Comparison of ENCODE assay signal across 9 mouse cellular contexts in the genomic region with DNA sequence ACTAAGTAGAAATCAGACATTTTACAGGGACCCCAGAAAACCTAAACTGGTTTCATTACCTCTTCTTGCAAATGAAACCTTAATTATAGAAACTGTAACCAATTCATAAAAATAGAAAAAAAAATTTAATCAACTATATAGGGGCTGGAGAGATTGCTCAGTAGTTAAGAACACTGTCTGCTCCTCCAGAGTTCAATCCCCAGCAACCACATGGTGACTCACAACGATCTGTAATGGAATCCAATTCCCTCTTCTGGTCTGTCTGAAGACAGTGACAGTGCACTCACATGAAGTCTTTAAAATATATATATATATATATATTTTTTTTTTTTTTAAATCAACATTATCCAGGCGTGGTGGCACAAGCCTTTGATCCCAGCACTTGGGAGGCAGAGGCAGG. TPM values are rescaled to one million over a fixed set of nuclear protein-coding genes. Genes with fewer than 3 reads are reported as not detected.
A peak's percentile ranks its signal among the peaks of the same experiment; 100 is the strongest.
DNase-seq lines count a peak whose midpoint lies in the region; ATAC-seq and TF ChIP-seq lines count a peak whose summit lies in the region.
"Had no signal": no experiment of that assay in that cellular context is flagged by ENCODE, and none has a peak within 500 bp of the region (broad histone marks: within the 10 kb centered on the region; RNA-seq: fewer than 3 reads in every experiment).

No protein-coding gene starts in this region.

- H3K9ac ChIP-seq in heart, embryonic 14.5 days (ENCODE audit: low read length): peak overlapping the region; percentile 83
- peak overlapping the region; percentile 62 for H3K9ac ChIP-seq in forebrain, postnatal 0 days

- 77% methylated on average over 2 of the region's 2 CpGs for WGBS in heart, embryonic 14.5 days
- WGBS in forebrain, postnatal 0 days: 94% methylated on average over 2 of the region's 2 CpGs
- 87% methylated on average over 2 of the region's 2 CpGs for WGBS in midbrain, embryonic 10.5 days

- peak overlapping the region; percentile 67 for H3K4me2 ChIP-seq in heart, embryonic 14.5 days (ENCODE audit: low read length)
- peak overlapping the region; percentile 51 for H3K4me2 ChIP-seq in forebrain, postnatal 0 days (ENCODE audit: low read depth)

- no peak for ATAC-seq in heart, embryonic 14.5 days (ENCODE audit: insufficient number of reproducible peaks, insufficient read depth, low FRiP score, low read depth)
- no peak for ATAC-seq in G1E (ENCODE audit: extremely low read depth, insufficient number of reproducible peaks, low FRiP score, poor library complexity, severe bottlenecking)
- ATAC-seq in forebrain, postnatal 0 days: no peak
- ATAC-seq in granulocyte monocyte progenitor cell, adult 5-6 weeks (replicated peaks; ENCODE audit: poor library complexity, severe bottlenecking): no peak

- TF ChIP-seq CTCF in G1E (IDR thresholded peaks at IDR 0.05; ENCODE audit: low read depth, low read length): no peak
- TF ChIP-seq CTCF in forebrain, postnatal 0 days (IDR thresholded peaks at IDR 0.05; ENCODE audit: low read depth): no peak

- H3K4me1 ChIP-seq in heart, embryonic 14.5 days (ENCODE audit: control insufficient read depth in 2 of 2, insufficient read depth in 2 of 2, low read length in 2 of 2): peaks cover 4 to 8% of the 10 kb centered on the region in 2 experiments
- H3K4me1 ChIP-seq in G1E (ENCODE audit: insufficient read depth, low read depth, low read length): peaks cover 26% of the 10 kb centered on the region
- peaks cover 3% of the 10 kb centered on the region for H3K4me1 ChIP-seq in forebrain, postnatal 0 days (ENCODE audit: insufficient read depth)
- peaks cover 19% of the 10 kb centered on the region for H3K4me1 ChIP-seq in midbrain, embryonic 10.5 days

- peak overlapping the region; percentile 49 to 64 for H3K4me3 ChIP-seq in heart, embryonic 14.5 days (ENCODE audit: control insufficient read depth in 1 of 2, insufficient read depth in 1 of 2, low read depth in 1 of 2, low read length in 2 of 2)
- peak overlapping the region; percentile 76; the same call in 1 of the 2 replicates for H3K4me3 ChIP-seq in G1E (ENCODE audit: low read depth, low read length)
- H3K4me3 ChIP-seq in forebrain, postnatal 0 days (ENCODE audit: low read depth, low read length): peak overlapping the region; percentile 59
- peak overlapping the region; percentile 83 for H3K4me3 ChIP-seq in midbrain, embryonic 10.5 days

- H3K27ac ChIP-seq in heart, embryonic 14.5 days (replicated peaks in 1 of 2; ENCODE audit: control insufficient read depth in 1 of 2, insufficient read depth in 1 of 2, low read depth in 2 of 2, low read length in 2 of 2): peak overlapping the region; percentile 77 to 97
- H3K27ac ChIP-seq in forebrain, postnatal 0 days (ENCODE audit: low read depth, low read length): peak overlapping the region; percentile 90
- H3K27ac ChIP-seq in midbrain, embryonic 10.5 days (replicated peaks): peak overlapping the region; percentile 97

- H3K36me3 ChIP-seq in heart, embryonic 14.5 days (ENCODE audit: control insufficient read depth, insufficient read depth, low read length): peaks cover 22% of the 10 kb centered on the region
- peaks cover 29% of the 10 kb centered on the region for H3K36me3 ChIP-seq in G1E (replicated peaks)
- peaks cover 14% of the 10 kb centered on the region for H3K36me3 ChIP-seq in forebrain, postnatal 0 days (ENCODE audit: insufficient read depth)
- H3K36me3 ChIP-seq in midbrain, embryonic 10.5 days: peaks cover 25% of the 10 kb centered on the region

- no peaks in the 10 kb centered on the region for H3K27me3 ChIP-seq in heart, embryonic 14.5 days (ENCODE audit: control insufficient read depth, insufficient read depth, low read length)
- H3K27me3 ChIP-seq in G1E (ENCODE audit: insufficient read depth, low read length): no peaks in the 10 kb centered on the region
- H3K27me3 ChIP-seq in forebrain, postnatal 0 days (ENCODE audit: insufficient read depth, low read length): no peaks in the 10 kb centered on the region
- H3K27me3 ChIP-seq in midbrain, embryonic 10.5 days (ENCODE audit: low read depth, poor library complexity, severe bottlenecking): no peaks in the 10 kb centered on the region
- H3K27me3 ChIP-seq: Patski had no signal

- DNase-seq in heart, adult 18-20 months: no peak
- no peak for DNase-seq in G1E (ENCODE audit: low spot score)
- no peak for DNase-seq in forebrain, postnatal 0 days
- no peak for DNase-seq in midbrain, embryonic 10.5 days (ENCODE audit: low spot score)
- DNase-seq in adrenal gland, adult 8-10 months: no peak
- DNase-seq in adrenal gland, postnatal 4 days (ENCODE audit: low spot score in 2 of 2): no peak

- no peaks in the 10 kb centered on the region for H3K9me3 ChIP-seq in heart, embryonic 14.5 days (ENCODE audit: control insufficient read depth, low read length)
- no peaks in the 10 kb centered on the region for H3K9me3 ChIP-seq in G1E (replicated peaks)
- H3K9me3 ChIP-seq in forebrain, postnatal 0 days (ENCODE audit: low read length): no peaks in the 10 kb centered on the region
- H3K9me3 ChIP-seq in midbrain, embryonic 10.5 days (replicated peaks): no peaks in the 10 kb centered on the region

RNA-seq across cellular contexts. Expression of a gene that starts 0.4 kb away (rescaled TPM):
- polyA plus RNA-seq in heart, embryonic 14.5 days (2014; fragmentation: Nextera tagmentation; extraction: Ambion mirVana): 10.6 and 11.2 TPM in 2 replicates
- total RNA-seq in heart, adult 18-20 months (2021): 10 to 100 TPM; 26.3 to 29.6 TPM
- total RNA-seq in G1E (2014; fragmentation: Nextera tagmentation) (8.1 and 16.6 TPM in 2 replicates), G1E (2017) (58.0 and 66.0 TPM in 2 replicates)
- polyA plus RNA-seq in G1E (2012): 133 and 136 TPM in 2 replicates
- 31.6 and 38.2 TPM in 2 replicates for total RNA-seq in forebrain, postnatal 0 days (2014; rRNA removed)
- polyA plus RNA-seq in forebrain, postnatal 0 days (2015; fragmentation: Nextera tagmentation; extraction: Ambion mirVana): 12.8 and 18.6 TPM in 2 replicates
- polyA plus RNA-seq in midbrain, embryonic 10.5 days (2016; fragmentation: Nextera tagmentation; extraction: Ambion mirVana): 24.6 and 34.1 TPM in 2 replicates
- total RNA-seq in adrenal gland, adult 8-10 months (2022): 100 to 1,000 TPM in 1 of 4 experiments, 10 to 100 TPM in 3; 48.7 to 119 (median 89.2) TPM
- 100 to 1,000 TPM; 103 to 116 TPM for total RNA-seq in adrenal gland, postnatal 4 days (2021)
- 31.7 and 50.9 TPM in 2 replicates for total RNA-seq in granulocyte monocyte progenitor cell, adult 5-6 weeks (2014; fragmentation: Nextera tagmentation)
- total RNA-seq in granulocyte monocyte progenitor cell, adult 5-6 weeks (2017): 54.0 and 62.0 TPM in 2 replicates

RNA-seq across cellular contexts. Expression of a gene that starts 13.6 kb away (rescaled TPM):
- 9.9 and 11.7 TPM in 2 replicates for polyA plus RNA-seq in heart, embryonic 14.5 days (2014; fragmentation: Nextera tagmentation; extraction: Ambion mirVana)
- total RNA-seq in heart, adult 18-20 months (2021): 10 to 100 TPM; 15.3 to 16.2 TPM
- total RNA-seq in G1E (2014; fragmentation: Nextera tagmentation) (3.5 and 4.1 TPM in 2 replicates), G1E (2017) (18.8 and 23.1 TPM in 2 replicates)
- polyA plus RNA-seq in G1E (2012): 92.0 and 140 TPM in 2 replicates
- 36.9 and 43.2 TPM in 2 replicates for total RNA-seq in forebrain, postnatal 0 days (2014; rRNA removed)
- 63.6 and 68.4 TPM in 2 replicates for polyA plus RNA-seq in forebrain, postnatal 0 days (2015; fragmentation: Nextera tagmentation; extraction: Ambion mirVana)
- polyA plus RNA-seq in midbrain, embryonic 10.5 days (2016; fragmentation: Nextera tagmentation; extraction: Ambion mirVana): 6.3 and 10.0 TPM in 2 replicates
- 10 to 100 TPM; 21.9 to 37.5 (median 28.8) TPM for total RNA-seq in adrenal gland, adult 8-10 months (2022)
- 10 to 100 TPM; 35.6 to 41.5 TPM for total RNA-seq in adrenal gland, postnatal 4 days (2021)
- 13.6 and 14.6 TPM in 2 replicates for total RNA-seq in granulocyte monocyte progenitor cell, adult 5-6 weeks (2014; fragmentation: Nextera tagmentation)
- 3.2 and 3.3 TPM in 2 replicates for total RNA-seq in granulocyte monocyte progenitor cell, adult 5-6 weeks (2017)

RNA-seq across cellular contexts. Expression of a gene that starts 21.2 kb away (rescaled TPM):
- 3.8 and 5.2 TPM in 2 replicates for polyA plus RNA-seq in heart, embryonic 14.5 days (2014; fragmentation: Nextera tagmentation; extraction: Ambion mirVana)
- total RNA-seq in heart, adult 18-20 months (2021): 1 to 10 TPM; 3.8 to 5.6 TPM
- 10.2 and 15.8 TPM in 2 replicates for total RNA-seq in G1E (2014; fragmentation: Nextera tagmentation)
- 9.0 and 16.3 TPM in 2 replicates for total RNA-seq in G1E (2017)
- 209 and 355 TPM in 2 replicates for polyA plus RNA-seq in G1E (2012)
- 41.2 and 57.8 TPM in 2 replicates for total RNA-seq in forebrain, postnatal 0 days (2014; rRNA removed)
- 40.0 and 40.2 TPM in 2 replicates for polyA plus RNA-seq in forebrain, postnatal 0 days (2015; fragmentation: Nextera tagmentation; extraction: Ambion mirVana)
- polyA plus RNA-seq in midbrain, embryonic 10.5 days (2016; fragmentation: Nextera tagmentation; extraction: Ambion mirVana): 14.4 and 17.1 TPM in 2 replicates
- total RNA-seq in adrenal gland, adult 8-10 months (2022): 10 to 100 TPM in 1 of 4 experiments, 1 to 10 TPM in 3; 4.3 to 10.1 (median 5.2) TPM
- 1 to 10 TPM; 9.6 to 9.9 TPM for total RNA-seq in adrenal gland, postnatal 4 days (2021)
- total RNA-seq in granulocyte monocyte progenitor cell, adult 5-6 weeks (2014; fragmentation: Nextera tagmentation): 0.53 and 1.1 TPM in 2 replicates
- total RNA-seq in granulocyte monocyte progenitor cell, adult 5-6 weeks (2017): 1.3 and 2.2 TPM in 2 replicates

RNA-seq across cellular contexts. Expression of a gene that starts 27.7 kb away (rescaled TPM):
- 3.3 and 3.7 TPM in 2 replicates for polyA plus RNA-seq in heart, embryonic 14.5 days (2014; fragmentation: Nextera tagmentation; extraction: Ambion mirVana)
- 1 to 10 TPM; 4.4 to 7.5 TPM for total RNA-seq in heart, adult 18-20 months (2021)
- not detected in 2 replicates for total RNA-seq in G1E (2014; fragmentation: Nextera tagmentation)
- 0.16 and 0.64 TPM in 2 replicates for total RNA-seq in G1E (2017)
- not detected in 2 replicates for polyA plus RNA-seq in G1E (2012)
- total RNA-seq in forebrain, postnatal 0 days (2014; rRNA removed): 0.52 and 1.2 TPM in 2 replicates
- polyA plus RNA-seq in forebrain, postnatal 0 days (2015; fragmentation: Nextera tagmentation; extraction: Ambion mirVana): 1.7 TPM in 2 replicates
- 0.86 and 1.4 TPM in 2 replicates for polyA plus RNA-seq in midbrain, embryonic 10.5 days (2016; fragmentation: Nextera tagmentation; extraction: Ambion mirVana)
- total RNA-seq in adrenal gland, adult 8-10 months (2022): 1 to 10 TPM; 5.4 to 9.8 (median 8.4) TPM
- total RNA-seq in adrenal gland, postnatal 4 days (2021): 1 to 10 TPM; 4.8 to 6.2 TPM
- 0.21 TPM in 1 of 2 replicates, not detected in the other for total RNA-seq in granulocyte monocyte progenitor cell, adult 5-6 weeks (2014; fragmentation: Nextera tagmentation)
- 0.67 and 1.1 TPM in 2 replicates for total RNA-seq in granulocyte monocyte progenitor cell, adult 5-6 weeks (2017)
- polyA plus RNA-seq: Patski had no signal

RNA-seq across cellular contexts. Expression of a gene that starts 43.1 kb away (rescaled TPM):
- polyA plus RNA-seq in heart, embryonic 14.5 days (2014; fragmentation: Nextera tagmentation; extraction: Ambion mirVana): 0.80 and 0.94 TPM in 2 replicates
- 1 to 10 TPM; 1.2 to 1.7 TPM for total RNA-seq in heart, adult 18-20 months (2021)
- total RNA-seq in G1E (2014; fragmentation: Nextera tagmentation): 0.23 and 0.63 TPM in 2 replicates
- 0.12 and 0.27 TPM in 2 replicates for total RNA-seq in G1E (2017)
- 0.02 TPM in 2 replicates for polyA plus RNA-seq in G1E (2012)
- 0.14 and 0.23 TPM in 2 replicates for total RNA-seq in forebrain, postnatal 0 days (2014; rRNA removed)
- polyA plus RNA-seq in forebrain, postnatal 0 days (2015; fragmentation: Nextera tagmentation; extraction: Ambion mirVana): 0.13 and 0.17 TPM in 2 replicates
- polyA plus RNA-seq in midbrain, embryonic 10.5 days (2016; fragmentation: Nextera tagmentation; extraction: Ambion mirVana): 0.04 and 0.10 TPM in 2 replicates
- total RNA-seq in adrenal gland, adult 8-10 months (2022): 1 to 10 TPM in 1 of 4 experiments, under 1 TPM in 3; 0.41 to 1.0 (median 0.75) TPM
- total RNA-seq in adrenal gland, postnatal 4 days (2021): under 1 TPM; 0.45 to 0.48 TPM
- total RNA-seq in granulocyte monocyte progenitor cell, adult 5-6 weeks (2014; fragmentation: Nextera tagmentation): 0.15 TPM in 1 of 2 replicates, not detected in the other
- total RNA-seq in granulocyte monocyte progenitor cell, adult 5-6 weeks (2017): 0.13 and 0.93 TPM in 2 replicates
- polyA plus RNA-seq: Patski had no signal
